Mouse (Mus musculus) neural tube, embryonic 12.5 days (tissue): ENCODE measurements around the gene Ovol1. TPM values are rescaled to one million over a fixed set of nuclear protein-coding genes. Genes with fewer than 3 reads are reported as not detected.

Experiments
- ATAC-seq: fragments of 200-750 bp; cut with Nextera tagmentation; 2 replicates; pipeline ENCODE4 v1.8.0; 2017; ENCODE audit warnings: low read depth, mild to moderate bottlenecking, moderate TSS enrichment, moderate library complexity; ENCODE audit not compliant: low FRiP score
- H3K27ac ChIP-seq: fragments of 300-500 bp; sonication (generic); 2 replicates; pipeline ENCODE4 v1.5.1; 2016
- H3K27me3 ChIP-seq: fragments of 300-500 bp; sonication (generic); replicated peaks from 2 replicates; pipeline ENCODE4 v1.6.1; 2016; ENCODE audit warnings: mild to moderate bottlenecking
- H3K36me3 ChIP-seq: fragments of 300-500 bp; sonication (generic); 2 replicates; pipeline ENCODE4 v1.6.1; 2016; ENCODE audit warnings: mild to moderate bottlenecking
- H3K4me1 ChIP-seq: fragments of 300-500 bp; sonication (generic); 2 replicates; pipeline ENCODE4 v1.6.1; 2016
- H3K4me2 ChIP-seq: fragments of 300-500 bp; sonication (generic); replicated peaks from 2 replicates; pipeline ENCODE4 v1.6.1; 2016; ENCODE audit warnings: mild to moderate bottlenecking
- H3K4me3 ChIP-seq: fragments of 300-500 bp; sonication (generic); 2 replicates; pipeline ENCODE4 v1.5.1; 2016
- H3K9ac ChIP-seq: fragments of 300-500 bp; sonication (generic); 2 replicates; pipeline ENCODE4 v1.6.1; 2016; ENCODE audit warnings: mild to moderate bottlenecking
- H3K9me3 ChIP-seq: fragments of 300-500 bp; sonication (generic); 2 replicates; pipeline ENCODE4 v1.6.1; 2016; ENCODE audit warnings: mild to moderate bottlenecking
- WGBS: fragments of 180-500 bp; shearing (Covaris S2); methylation state at CpG from one replicate; pipeline ENCODE4 v1.1.7; 2016; 5-methylcytosine and 5-hydroxymethylcytosine counted together
- polyA plus RNA-seq: library from polyadenylated mRNA; unstranded; fragments of >200 nt; fragmentation: Nextera tagmentation; extraction: Ambion mirVana; gene quantifications from 2 replicates; pipeline ENCODE4 v1.2.1, GENCODE M21; 2016

The Ovol1 gene
- polyA plus RNA-seq, 1 experiment from 2014 or later: 0.32 TPM

DNA sequence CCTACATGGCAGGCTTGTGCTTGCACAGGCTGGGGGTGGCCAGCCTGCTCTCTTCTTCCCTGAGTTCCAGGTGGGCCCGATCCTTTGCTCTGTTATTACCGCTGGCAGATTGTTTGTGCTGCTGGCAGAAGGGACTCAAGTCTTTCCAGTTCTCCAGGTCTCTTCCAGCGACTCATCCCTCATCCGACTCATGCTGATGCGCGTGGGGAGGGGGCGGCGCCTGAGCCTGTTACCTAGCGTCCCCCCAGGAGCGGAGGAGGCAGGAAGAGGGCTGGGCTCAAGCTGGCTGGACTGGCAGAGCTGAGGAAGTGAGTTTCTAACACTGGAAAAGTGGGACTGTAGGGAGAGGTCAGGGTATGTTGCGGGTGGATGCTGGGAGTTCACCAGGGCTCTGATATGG is 16.4 kb downstream of the Ovol1 start:
- 56% methylated on average over 11 of the region's 11 CpGs for WGBS
- Histone ChIP-seq H3K9me3 (no peaks in the 10 kb centered on the region), H3K36me3 (no peaks in the 10 kb centered on the region), H3K9ac (no peak overlapping the region), H3K4me1 (no peaks in the 10 kb centered on the region), H3K4me3 (no peak overlapping the region), H3K27me3 (no peaks in the 10 kb centered on the region), H3K4me2 (no peak overlapping the region), H3K27ac (no peak overlapping the region)
- ATAC-seq: no peak

DNA sequence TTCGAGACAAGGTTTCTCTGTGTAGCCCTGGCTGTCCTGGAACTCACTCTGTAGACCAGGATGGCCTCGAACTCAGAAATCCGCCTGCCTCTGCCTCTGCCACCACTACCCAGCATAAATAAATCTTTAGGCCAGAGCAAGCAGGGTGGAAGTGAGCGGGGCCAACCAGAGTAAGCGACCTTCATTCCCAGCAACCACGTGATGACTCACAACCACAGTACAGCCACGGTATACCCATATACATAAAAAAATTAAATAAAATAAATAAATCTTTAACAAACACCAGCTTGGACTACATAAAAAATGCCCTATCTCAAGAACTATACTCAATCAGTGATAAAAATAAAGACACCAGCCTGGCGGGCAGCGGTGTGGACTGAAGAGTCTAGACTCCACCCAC is 17.1 kb downstream of the Ovol1 start:
- Histone ChIP-seq H3K27ac (no peak overlapping the region), H3K4me2 (no peak overlapping the region), H3K36me3 (no peaks in the 10 kb centered on the region), H3K4me1 (no peaks in the 10 kb centered on the region), H3K9ac (no peak overlapping the region), H3K27me3 (no peaks in the 10 kb centered on the region), H3K9me3 (no peaks in the 10 kb centered on the region), H3K4me3 (no peak overlapping the region)
- ATAC-seq: no peak
- 85% methylated on average over 9 of the region's 9 CpGs for WGBS

DNA sequence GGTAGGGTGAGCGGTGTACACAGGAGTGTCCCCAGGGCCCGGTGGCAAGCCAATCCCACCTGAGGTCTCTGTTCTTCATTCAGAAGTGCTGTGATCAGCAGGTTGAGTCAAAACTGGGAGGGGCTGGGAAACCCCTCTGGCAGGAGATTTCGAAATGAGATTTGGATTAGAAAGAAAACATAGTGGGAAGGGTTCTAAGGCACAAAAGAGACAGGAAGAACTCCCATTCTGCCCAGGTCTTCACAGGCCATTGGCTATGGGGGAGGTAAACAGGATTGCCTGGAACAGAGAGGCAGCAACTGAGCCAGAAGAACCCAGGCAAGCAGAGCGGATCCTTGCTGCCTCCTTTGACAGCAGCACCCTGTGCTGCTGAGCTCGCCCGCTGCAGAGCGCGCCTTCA is 21.7 kb downstream of the Ovol1 start:
- no peak overlapping the region for H3K4me3 ChIP-seq
- H3K4me1 ChIP-seq: no peaks in the 10 kb centered on the region
- peaks cover 4% of the 10 kb centered on the region; the same call in 1 of the 2 replicates for H3K27me3 ChIP-seq
- WGBS: 75% methylated on average over 8 of the region's 8 CpGs
- no peaks in the 10 kb centered on the region for H3K36me3 ChIP-seq
- no peak overlapping the region for H3K4me2 ChIP-seq
- no peak for ATAC-seq
- H3K9me3 ChIP-seq: no peaks in the 10 kb centered on the region
- H3K9ac ChIP-seq: no peak overlapping the region
- no peak overlapping the region for H3K27ac ChIP-seq

DNA sequence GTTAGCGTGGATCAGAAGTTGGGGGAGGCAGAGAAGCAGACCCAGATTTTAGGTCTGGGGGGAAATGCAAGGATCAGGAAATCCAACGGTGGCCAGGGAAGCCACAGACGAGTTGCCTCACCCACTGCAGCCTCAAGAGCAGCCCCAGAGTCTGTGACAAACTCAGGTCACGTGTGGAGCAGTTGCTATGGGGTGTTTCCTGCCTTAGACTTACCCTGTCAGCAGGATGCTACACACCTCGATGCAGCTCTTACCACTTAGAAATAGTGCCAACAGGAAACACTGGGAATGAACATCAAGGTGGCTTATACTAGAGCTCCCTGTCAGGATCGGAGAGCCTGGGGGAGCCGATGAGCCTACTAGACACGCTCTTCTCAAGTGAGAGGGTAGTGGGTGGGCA is 27.9 kb downstream of the Ovol1 start:
- Histone ChIP-seq H3K9me3 (no peaks in the 10 kb centered on the region), H3K4me3 (no peak overlapping the region), H3K27me3 (peaks cover 11% of the 10 kb centered on the region; the same call in 1 of the 2 replicates), H3K9ac (no peak overlapping the region), H3K27ac (no peak overlapping the region), H3K4me1 (0 out of 2 replicates have a peak, but pooled peaks cover 4% of the 10 kb centered on the region), H3K36me3 (no peaks in the 10 kb centered on the region), H3K4me2 (no peak overlapping the region)
- 76% methylated on average over 8 of the region's 8 CpGs for WGBS
- no peak for ATAC-seq

DNA sequence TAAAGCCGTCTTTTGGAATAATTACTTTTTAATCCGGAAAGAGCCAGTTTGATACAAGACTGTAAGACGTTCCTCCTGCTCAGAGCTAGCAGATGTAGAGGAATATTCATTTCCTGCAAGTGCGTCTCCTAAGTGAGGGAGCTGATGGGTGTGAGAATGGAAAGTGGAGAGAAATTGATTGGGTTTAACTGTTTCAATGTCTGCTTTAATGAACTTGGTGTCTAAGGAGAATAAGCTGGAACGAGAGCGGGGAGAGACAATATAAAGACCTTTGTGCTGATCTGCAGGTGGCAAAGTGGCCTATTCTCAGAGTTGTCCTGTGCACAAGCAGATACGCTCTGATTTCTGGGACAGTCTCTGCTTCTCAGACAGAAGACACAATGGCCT is 30.3 kb downstream of the Ovol1 start:
- H3K36me3 ChIP-seq: no peaks in the 10 kb centered on the region
- no peak overlapping the region for H3K27ac ChIP-seq
- 0 out of 2 replicates have a peak, but pooled peaks cover 4% of the 10 kb centered on the region for H3K4me1 ChIP-seq
- H3K4me3 ChIP-seq: no peak overlapping the region
- H3K27me3 ChIP-seq: peaks cover 8% of the 10 kb centered on the region; the same call in 1 of the 2 replicates
- WGBS: 37% methylated on average over 7 of the region's 7 CpGs
- H3K9me3 ChIP-seq: no peaks in the 10 kb centered on the region
- no peak for ATAC-seq
- H3K9ac ChIP-seq: no peak overlapping the region
- H3K4me2 ChIP-seq: 0 out of 2 replicates have a peak overlapping the region, but pooled peaks have one; percentile 2

DNA sequence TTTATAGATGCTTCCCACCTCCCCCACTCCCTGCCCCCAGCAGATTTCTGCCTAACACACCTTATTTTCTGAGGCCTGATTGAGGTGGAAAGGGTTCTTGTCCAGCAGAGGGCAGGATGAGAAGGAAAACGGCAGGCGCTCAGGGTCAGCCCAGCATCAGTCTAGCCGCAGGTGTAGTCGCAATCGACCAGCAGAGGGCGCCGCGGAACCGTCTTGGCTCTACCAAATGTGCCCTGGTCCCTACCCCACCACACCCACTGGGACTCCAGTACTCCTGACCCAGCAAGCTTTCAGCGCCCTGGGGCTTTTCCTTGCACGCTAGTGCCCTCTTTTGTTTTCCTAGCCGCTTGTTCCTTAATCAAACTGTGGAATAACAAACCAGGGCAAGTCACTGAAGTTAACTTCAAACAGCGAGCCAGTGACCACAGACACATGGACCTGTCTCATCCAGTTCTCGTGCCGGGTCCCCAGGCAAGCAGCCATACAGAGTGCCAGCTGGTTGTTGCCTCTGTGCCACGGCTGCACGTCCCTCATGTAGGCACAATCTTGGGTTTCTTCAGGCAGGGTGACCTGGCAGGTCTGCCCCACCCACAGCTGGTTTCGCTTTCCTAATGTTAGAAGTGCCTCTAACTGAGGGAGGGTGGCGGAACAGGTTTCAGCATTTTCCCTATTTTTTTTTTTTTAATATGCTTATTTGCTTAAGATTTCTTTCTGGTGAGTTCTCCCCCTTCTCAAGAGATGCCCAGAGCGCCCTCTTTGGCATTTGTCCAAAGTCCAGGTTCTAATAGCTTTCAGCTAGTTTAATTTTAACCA is 30.9 kb downstream of the Ovol1 start:
- Histone ChIP-seq H3K36me3 (no peaks in the 10 kb centered on the region), H3K4me1 (0 out of 2 replicates have a peak, but pooled peaks cover 4% of the 10 kb centered on the region), H3K4me3 (no peak overlapping the region), H3K4me2 (peak overlapping the region; percentile 30), H3K27ac (no peak overlapping the region), H3K27me3 (peaks cover 8% of the 10 kb centered on the region; the same call in 1 of the 2 replicates), H3K9ac (no peak overlapping the region), H3K9me3 (no peaks in the 10 kb centered on the region)
- WGBS: 15% methylated on average over 20 of the region's 20 CpGs
- peak; percentile 85 for ATAC-seq

DNA sequence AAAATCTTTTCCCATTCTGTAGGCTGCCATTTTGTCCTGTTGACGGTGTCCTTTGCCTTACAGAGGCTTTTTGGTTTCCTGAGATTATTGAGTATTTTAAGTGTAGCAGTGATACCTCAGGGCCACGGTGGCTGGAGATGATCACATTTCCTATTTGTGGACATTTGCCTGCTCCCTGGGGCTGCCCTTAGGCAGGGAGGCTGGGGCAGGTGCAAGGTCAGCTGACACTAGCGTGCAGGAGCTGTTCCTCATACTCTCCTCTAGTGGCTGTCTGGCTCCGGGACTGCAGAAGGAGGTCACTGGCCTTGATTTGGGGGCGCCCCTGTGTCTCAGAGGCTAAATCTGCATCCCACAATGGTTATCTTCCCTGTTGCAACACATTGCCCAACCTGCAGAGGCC is 35.2 kb downstream of the Ovol1 start:
- Histone ChIP-seq H3K27me3 (no peaks in the 10 kb centered on the region), H3K9ac (no peak overlapping the region), H3K36me3 (no peaks in the 10 kb centered on the region), H3K4me1 (0 out of 2 replicates have a peak, but pooled peaks cover 4% of the 10 kb centered on the region), H3K27ac (no peak overlapping the region), H3K4me3 (no peak overlapping the region), H3K9me3 (no peaks in the 10 kb centered on the region), H3K4me2 (no peak overlapping the region)
- ATAC-seq: no peak
- WGBS: 75% methylated on average over 5 of the region's 5 CpGs

DNA sequence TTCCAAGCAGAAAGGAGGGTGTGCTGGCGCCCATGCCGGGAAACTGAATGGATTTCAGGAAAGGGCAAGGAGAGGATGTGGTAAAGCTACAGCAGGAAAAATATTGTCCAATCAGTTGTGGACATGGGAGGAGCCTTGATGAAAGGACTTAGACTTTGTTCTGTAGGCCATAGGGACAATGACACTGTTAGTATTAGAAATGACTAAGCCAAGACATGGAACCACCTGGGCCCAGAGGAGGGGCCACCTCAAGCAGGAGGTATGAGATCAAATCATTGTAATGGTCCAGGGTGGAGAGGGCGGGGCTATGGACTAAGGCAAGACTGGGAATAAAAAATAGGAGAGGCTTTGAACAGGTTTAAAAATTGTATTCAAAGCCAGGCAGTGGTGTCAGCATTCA is 41.7 kb downstream of the Ovol1 start:
- Histone ChIP-seq H3K4me2 (no peak overlapping the region), H3K27ac (no peak overlapping the region), H3K9me3 (no peaks in the 10 kb centered on the region), H3K36me3 (no peaks in the 10 kb centered on the region), H3K9ac (no peak overlapping the region), H3K4me1 (no peaks in the 10 kb centered on the region), H3K27me3 (no peaks in the 10 kb centered on the region), H3K4me3 (no peak overlapping the region)
- ATAC-seq: no peak
- 90% methylated on average over 3 of the region's 3 CpGs for WGBS

DNA sequence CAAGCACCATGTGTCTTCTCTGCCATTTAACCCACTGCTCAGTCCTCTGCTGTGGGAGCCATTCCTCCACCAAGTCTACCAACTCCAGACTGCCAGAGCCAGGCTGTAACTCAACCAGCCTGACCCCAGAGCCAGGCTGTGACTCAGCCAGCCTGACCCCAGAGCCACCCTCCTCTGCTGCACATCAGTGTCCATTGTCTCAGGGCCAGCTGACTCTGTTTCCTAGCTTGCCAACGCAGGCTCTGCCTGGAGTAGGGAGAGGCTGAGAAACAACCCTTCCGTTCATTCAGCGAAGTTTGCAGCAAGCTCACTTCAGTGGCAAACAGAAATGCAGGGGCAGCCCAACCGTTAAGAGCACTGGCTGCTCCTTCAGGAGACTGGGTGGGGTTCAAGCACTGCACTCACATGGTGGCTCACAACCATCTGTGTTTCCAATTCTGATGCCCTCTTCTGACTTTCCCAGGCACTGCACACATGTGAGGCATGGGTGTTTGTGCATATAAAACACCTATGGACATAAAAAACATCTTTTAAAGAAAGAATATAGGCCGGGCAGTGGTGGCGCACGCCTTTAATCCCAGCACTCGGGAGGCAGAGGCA is 43.4 kb downstream of the Ovol1 start:
- no peaks in the 10 kb centered on the region for H3K36me3 ChIP-seq

DNA sequence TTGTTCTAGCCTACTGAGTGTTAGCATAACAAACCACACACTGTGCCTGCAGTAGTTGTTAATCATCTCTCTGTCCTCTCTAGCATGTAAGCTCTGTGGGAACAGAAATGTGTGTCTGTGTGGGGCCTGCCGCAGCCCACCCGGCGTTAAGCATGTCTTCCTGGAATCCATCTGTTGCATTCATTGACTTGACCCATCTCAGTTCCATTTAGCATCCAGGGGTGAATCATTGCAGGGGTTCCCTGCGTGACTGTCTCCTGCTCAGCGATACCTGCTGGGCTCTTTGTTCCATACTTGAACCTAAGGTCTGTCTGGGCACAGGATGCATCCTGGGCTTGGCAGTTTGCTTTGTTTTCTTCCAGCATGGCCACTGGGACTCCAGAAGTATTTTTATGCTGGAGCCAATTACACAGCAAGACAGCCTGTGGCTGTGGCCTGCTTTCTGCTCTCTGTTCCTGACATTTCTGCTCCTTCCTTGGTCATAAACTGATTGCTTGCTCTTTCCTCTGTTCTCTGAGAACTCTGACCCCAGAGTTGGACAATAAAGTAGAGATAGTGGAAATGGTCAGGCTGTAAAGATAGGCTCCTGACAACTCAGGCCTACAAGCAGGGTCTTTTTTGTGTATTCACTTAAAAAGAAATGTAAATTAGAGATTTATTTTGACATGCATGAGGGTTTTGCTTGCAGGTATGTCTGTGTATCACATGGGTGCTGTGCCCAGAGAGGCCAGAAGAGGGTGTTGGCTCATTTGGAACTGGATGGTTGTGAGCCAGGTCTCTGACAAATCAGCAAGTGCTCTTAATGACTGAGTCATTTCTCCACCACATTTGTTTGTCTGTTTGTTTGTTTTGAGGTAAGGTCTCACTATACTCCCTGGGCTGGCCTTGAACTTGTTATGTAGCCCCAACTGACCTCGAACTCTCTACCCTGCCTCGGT is 44.3 kb downstream of the Ovol1 start:
- WGBS: 69% methylated on average over 7 of the region's 7 CpGs
- Histone ChIP-seq H3K9ac (no peak overlapping the region), H3K36me3 (no peaks in the 10 kb centered on the region), H3K27ac (no peak overlapping the region), H3K9me3 (no peaks in the 10 kb centered on the region), H3K27me3 (no peaks in the 10 kb centered on the region), H3K4me1 (peaks cover 2% of the 10 kb centered on the region; the same call in 1 of the 2 replicates), H3K4me2 (no peak overlapping the region), H3K4me3 (no peak overlapping the region)
- ATAC-seq: no peak

More for the DNA sequence above, 43.4 kb downstream of the Ovol1 start:
- H3K9ac ChIP-seq: no peak overlapping the region
- no peak overlapping the region for H3K27ac ChIP-seq
- no peak overlapping the region for H3K4me2 ChIP-seq
- H3K27me3 ChIP-seq: no peaks in the 10 kb centered on the region
- H3K9me3 ChIP-seq: no peaks in the 10 kb centered on the region
- H3K4me3 ChIP-seq: no peak overlapping the region
- no peaks in the 10 kb centered on the region; the same call in 1 of the 2 replicates for H3K4me1 ChIP-seq
- no peak for ATAC-seq
- 77% methylated on average over 8 of the region's 8 CpGs for WGBS

DNA sequence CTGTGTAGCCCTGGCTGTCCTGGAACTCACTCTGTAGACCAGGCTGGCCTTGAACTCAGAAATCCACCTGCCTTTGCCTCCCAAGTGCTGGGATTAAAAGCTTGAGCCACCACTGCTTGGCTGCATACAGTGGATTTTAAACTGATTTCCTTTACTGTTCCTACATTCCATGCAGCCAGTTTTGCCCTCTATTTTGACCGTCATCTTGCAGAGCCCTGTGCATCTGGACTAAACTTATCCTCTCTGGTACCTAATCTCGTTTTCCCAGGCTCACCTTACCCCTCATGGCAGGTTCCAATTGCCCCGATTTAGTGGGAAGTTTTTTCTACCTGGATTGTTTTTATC is 47.5 kb downstream of the Ovol1 start:
- no peaks in the 10 kb centered on the region for H3K36me3 ChIP-seq
- H3K27ac ChIP-seq: no peak overlapping the region
- no peaks in the 10 kb centered on the region for H3K27me3 ChIP-seq
- H3K4me1 ChIP-seq: peaks cover 13% of the 10 kb centered on the region; the same call in 1 of the 2 replicates
- 88% methylated on average over 3 of the region's 3 CpGs for WGBS
- H3K9me3 ChIP-seq: no peaks in the 10 kb centered on the region
- no peak for ATAC-seq
- H3K4me3 ChIP-seq: no peak overlapping the region
- no peak overlapping the region for H3K4me2 ChIP-seq
- no peak overlapping the region for H3K9ac ChIP-seq
